Mouse (Mus musculus) heart, embryonic 14.5 days (tissue): Measurements from ENCODE around the gene Popdc2. TPM values are rescaled to one million over a fixed set of nuclear protein-coding genes. Genes with fewer than 3 reads are reported as not detected.
A peak's percentile ranks its signal among the peaks of the same experiment; 100 is the strongest.

Experiments
- ATAC-seq: fragments of 200-750 bp; cut with Nextera tagmentation; 2 replicates; pipeline ENCODE4 v1.8.0; 2017; ENCODE audit warnings: low read depth, moderate TSS enrichment; ENCODE audit not compliant: insufficient number of reproducible peaks, insufficient read depth, low FRiP score
- H3K27ac ChIP-seq, 2 experiments: fragments of 200-500 bp in 1 of 2; fragments of 300-500 bp in 1 of 2; sonication (generic) in 1 of 2; replicated peaks in 1 of 2; 2 replicates each; pipeline ENCODE4 v1.5.1; 2012 to 2014; ENCODE audit warnings: low read depth in 2 of 2, low read length in 2 of 2, control low read depth in 1 of 2, mild to moderate bottlenecking in 1 of 2, mixed read lengths in 1 of 2; ENCODE audit not compliant: control insufficient read depth in 1 of 2, insufficient read depth in 1 of 2
- H3K27me3 ChIP-seq: fragments of 300-500 bp; sonication (generic); 2 replicates; pipeline ENCODE4 v1.6.1; 2014; ENCODE audit warnings: mild to moderate bottlenecking, low read length, control low read depth; ENCODE audit not compliant: control insufficient read depth, insufficient read depth
- H3K36me3 ChIP-seq: fragments of 300-500 bp; sonication (generic); 2 replicates; pipeline ENCODE4 v1.6.1; 2014; ENCODE audit warnings: mild to moderate bottlenecking, control low read depth, low read length, mixed read lengths; ENCODE audit not compliant: control insufficient read depth, insufficient read depth
- H3K4me1 ChIP-seq, 2 experiments: fragments of 200-500 bp in 1 of 2; fragments of 300-500 bp in 1 of 2; sonication (generic) in 1 of 2; 2 replicates each; pipeline ENCODE4 v1.6.1; 2012 to 2014; ENCODE audit warnings: low read length in 2 of 2, control low read depth in 1 of 2, mixed read lengths in 1 of 2; ENCODE audit not compliant: control insufficient read depth in 2 of 2, insufficient read depth in 2 of 2
- H3K4me2 ChIP-seq: fragments of 300-500 bp; sonication (generic); 2 replicates; pipeline ENCODE4 v1.6.1; 2014; ENCODE audit warnings: mild to moderate bottlenecking, low read length
- H3K4me3 ChIP-seq, 2 experiments: fragments of 200-500 bp in 1 of 2; fragments of 300-500 bp in 1 of 2; sonication (generic) in 1 of 2; 2 replicates each; pipeline ENCODE4 v1.5.1; 2012 to 2014; ENCODE audit warnings: low read length in 2 of 2, mild to moderate bottlenecking in 2 of 2, control low read depth in 1 of 2, low read depth in 1 of 2, moderate library complexity in 1 of 2; ENCODE audit not compliant: control insufficient read depth in 1 of 2, insufficient read depth in 1 of 2
- H3K9ac ChIP-seq: fragments of 300-500 bp; sonication (generic); 2 replicates; pipeline ENCODE4 v1.6.1; 2014; ENCODE audit warnings: mild to moderate bottlenecking, low read length
- H3K9me3 ChIP-seq: fragments of 300-500 bp; sonication (generic); 2 replicates; pipeline ENCODE4 v1.6.1; 2016; ENCODE audit warnings: low read length, control low read depth; ENCODE audit not compliant: control insufficient read depth
- WGBS: fragments of 180-500 bp; shearing (Covaris S2); extraction: QIAGEN DNeasy Blood & Tissue Kit; methylation state at CpG from one replicate; pipeline ENCODE4 v1.1.7; 2014; 5-methylcytosine and 5-hydroxymethylcytosine counted together
- polyA plus RNA-seq: library from polyadenylated mRNA; unstranded; fragments of >200 nt; fragmentation: Nextera tagmentation; extraction: Ambion mirVana; gene quantifications from 2 replicates; pipeline ENCODE4 v1.2.1, GENCODE M21; 2014

Gene Popdc2
- 364 and 390 TPM in 2 replicates for polyA plus RNA-seq

- peak within 1 kb of the TSS; percentile 98 for H3K9ac ChIP-seq
- H3K4me3 ChIP-seq, result peak within 1 kb of the TSS; percentile 73 to 93
- ATAC-seq, result peak; percentile 85
- peak within 1 kb of the TSS; percentile 80 for H3K4me2 ChIP-seq
- H3K27me3 ChIP-seq, result no peaks in the 10 kb centered on the region
- peaks cover 15% of the 10 kb centered on the region for H3K36me3 ChIP-seq
- H3K9me3 ChIP-seq, result no peaks in the 10 kb centered on the region
- peaks cover 21 to 39% of the 10 kb centered on the region in 2 experiments for H3K4me1 ChIP-seq
- peak within 1 kb of the TSS; percentile 99 to 100 for H3K27ac ChIP-seq
- 5% methylated on average over 10 of the region's 10 CpGs for WGBS
These were observed at the start of gene Popdc2 for GRCm38 (mm10) chr16:38361933-38362332. Gene Popdc2, plus strand, starts transcription at chr16:38362209.

GRCm38 (mm10) chr16:38318492-38318891 lies 43.5 kb upstream of the Popdc2 start:
- Histone ChIP-seq H3K4me1 (no peaks in the 10 kb centered on the region), H3K4me3 (no peak overlapping the region), H3K27me3 (no peaks in the 10 kb centered on the region), H3K4me2 (no peak overlapping the region), H3K27ac (no peak overlapping the region), H3K9ac (no peak overlapping the region), H3K36me3 (no peaks in the 10 kb centered on the region), H3K9me3 (peaks cover 3% of the 10 kb centered on the region; the same call in 1 of the 2 replicates)
- WGBS, result 74% methylated on average over 9 of the region's 9 CpGs
- no peak for ATAC-seq

GRCm38 (mm10) chr16:38319087-38319486 lies 42.9 kb upstream of the Popdc2 start:
- no peak overlapping the region for H3K4me2 ChIP-seq

GRCm38 (mm10) chr16:38321452-38321935 lies 40.5 kb upstream of the Popdc2 start:
- Histone ChIP-seq H3K4me1 (no peaks in the 10 kb centered on the region), H3K4me2 (peak overlapping the region; percentile 43), H3K36me3 (no peaks in the 10 kb centered on the region), H3K27me3 (no peaks in the 10 kb centered on the region), H3K4me3 (no peak overlapping the region), H3K27ac (no peak overlapping the region), H3K9me3 (no peaks in the 10 kb centered on the region), H3K9ac (no peak overlapping the region)
- WGBS, result 31% methylated on average over 17 of the region's 17 CpGs
- no peak for ATAC-seq

More at GRCm38 (mm10) chr16:38319087-38319486, 42.9 kb upstream of the Popdc2 start:
- Histone ChIP-seq H3K27ac (no peak overlapping the region), H3K4me1 (no peaks in the 10 kb centered on the region), H3K9ac (no peak overlapping the region), H3K9me3 (peaks cover 3% of the 10 kb centered on the region; the same call in 1 of the 2 replicates), H3K4me3 (no peak overlapping the region), H3K27me3 (no peaks in the 10 kb centered on the region), H3K36me3 (no peaks in the 10 kb centered on the region)
- WGBS, result 94% methylated on average over 4 of the region's 4 CpGs
- ATAC-seq, result no peak

- ATAC-seq, result no peak
- no peaks in the 10 kb centered on the region for H3K4me1 ChIP-seq
- no peak overlapping the region for H3K4me2 ChIP-seq
- no peak overlapping the region for H3K9ac ChIP-seq
- no peaks in the 10 kb centered on the region for H3K36me3 ChIP-seq
- no peak overlapping the region for H3K4me3 ChIP-seq
- 91% methylated on average over 15 of the region's 15 CpGs for WGBS
- no peaks in the 10 kb centered on the region for H3K27me3 ChIP-seq
- H3K27ac ChIP-seq, result no peak overlapping the region
- no peaks in the 10 kb centered on the region for H3K9me3 ChIP-seq
These were observed 37.7 kb upstream of the Popdc2 start for GRCm38 (mm10) chr16:38324311-38324710.

- Histone ChIP-seq H3K4me2 (no peak overlapping the region), H3K36me3 (no peaks in the 10 kb centered on the region), H3K4me1 (no peaks in the 10 kb centered on the region), H3K27ac (no peak overlapping the region), H3K9me3 (no peaks in the 10 kb centered on the region), H3K4me3 (no peak overlapping the region), H3K9ac (no peak overlapping the region), H3K27me3 (no peaks in the 10 kb centered on the region)
- ATAC-seq, result no peak
- WGBS, result 80% methylated on average over 11 of the region's 11 CpGs
These were observed 35.1 kb upstream of the Popdc2 start for GRCm38 (mm10) chr16:38326778-38327397.

- H3K27ac ChIP-seq, result no peak overlapping the region
- H3K27me3 ChIP-seq, result no peaks in the 10 kb centered on the region
- no peaks in the 10 kb centered on the region for H3K9me3 ChIP-seq
- no peak overlapping the region for H3K4me3 ChIP-seq
- H3K9ac ChIP-seq, result no peak overlapping the region
- no peak overlapping the region for H3K4me2 ChIP-seq
- no peak for ATAC-seq
- 80% methylated on average over 3 of the region's 3 CpGs for WGBS
- H3K36me3 ChIP-seq, result no peaks in the 10 kb centered on the region
- no peaks in the 10 kb centered on the region for H3K4me1 ChIP-seq
These were observed 32.7 kb upstream of the Popdc2 start for GRCm38 (mm10) chr16:38329340-38329739.

- ATAC-seq, result no peak
- Histone ChIP-seq H3K4me2 (no peak overlapping the region), H3K27ac (no peak overlapping the region), H3K4me3 (no peak overlapping the region), H3K9ac (no peak overlapping the region), H3K4me1 (no peaks in the 10 kb centered on the region), H3K9me3 (no peaks in the 10 kb centered on the region), H3K27me3 (no peaks in the 10 kb centered on the region), H3K36me3 (no peaks in the 10 kb centered on the region)
- 40% methylated on average over 6 of the region's 6 CpGs for WGBS
These were observed 27.6 kb upstream of the Popdc2 start for GRCm38 (mm10) chr16:38334431-38334830.
